Comparison of ENCODE assay signal across 8 mouse cellular contexts in the genomic region with DNA sequence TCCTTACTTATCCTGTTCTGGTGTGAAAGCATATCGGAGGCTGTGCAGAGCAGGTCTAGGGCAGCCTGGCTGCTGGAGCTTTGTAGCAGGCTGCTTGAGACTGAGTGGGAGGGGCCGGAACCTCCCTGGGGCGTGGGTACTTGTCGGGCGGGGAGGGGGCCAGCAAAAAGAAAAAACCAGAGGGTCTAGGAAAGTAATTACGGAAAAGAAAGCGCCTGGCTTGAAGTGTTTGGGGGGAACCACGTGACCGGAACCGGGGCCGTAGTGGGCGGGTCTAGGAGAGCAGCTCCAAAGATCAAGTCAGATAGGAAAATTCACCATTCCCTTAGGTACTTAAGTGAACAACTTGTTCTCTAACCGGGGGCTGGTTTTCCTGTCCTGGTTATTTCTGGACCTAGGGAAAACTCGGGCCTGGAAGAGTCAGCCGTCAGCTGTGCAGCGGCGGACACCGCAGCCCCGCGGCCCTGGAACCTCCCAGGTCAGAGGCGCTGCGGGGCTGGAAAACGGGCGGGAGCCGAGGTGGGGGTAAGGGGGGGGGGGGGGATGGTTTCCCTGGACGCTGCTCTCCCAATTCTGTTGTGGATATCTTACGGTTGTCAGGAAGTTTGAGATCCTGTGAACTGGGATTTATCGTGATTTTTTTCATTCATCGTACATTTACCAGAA. TPM values are rescaled to one million over a fixed set of nuclear protein-coding genes. Genes with fewer than 3 reads are reported as not detected.
DNase-seq lines count a peak whose midpoint lies in the region; ATAC-seq and TF ChIP-seq lines count a peak whose summit lies in the region.

A gene (plus strand): TSS at position 271 of the 666 bp plus-strand sequence.

- peak; percentile 69 for DNase-seq in cerebellum, adult 11 months
- peak; percentile 95 for DNase-seq in forebrain, embryonic 14.5 days (ENCODE audit: low spot score)
- DNase-seq in heart, postnatal 10 days: peak; percentile 81 to 86
- DNase-seq in kidney, postnatal 4 days: peak; percentile 90 to 93
- peak; percentile 89 for DNase-seq in neural tube, embryonic 11.5 days (ENCODE audit: low spot score)

- ATAC-seq in forebrain, embryonic 14.5 days: peak; percentile 97
- peak; percentile 88 for ATAC-seq in liver, embryonic 15.5 days (ENCODE audit: insufficient read depth)
- ATAC-seq in neural tube, embryonic 11.5 days (ENCODE audit: insufficient read depth, low FRiP score, low TSS enrichment): peak; percentile 98
- peak; percentile 97 for ATAC-seq in stomach, embryonic 16.5 days (ENCODE audit: insufficient read depth, low FRiP score)

- TF ChIP-seq CTCF in ES-Bruce4 (IDR thresholded peaks at IDR 0.05; ENCODE audit: low read depth, low read length): no peak

- H3K9me3 ChIP-seq in ES-Bruce4 (replicated peaks; ENCODE audit: control insufficient read depth, insufficient read depth, low read length, poor library complexity, severe bottlenecking): no peaks in the 10 kb centered on the region
- no peaks in the 10 kb centered on the region for H3K9me3 ChIP-seq in forebrain, embryonic 14.5 days (replicated peaks; ENCODE audit: control insufficient read depth, low read length)
- H3K9me3 ChIP-seq in liver, embryonic 15.5 days (replicated peaks): no peaks in the 10 kb centered on the region
- no peaks in the 10 kb centered on the region for H3K9me3 ChIP-seq in neural tube, embryonic 11.5 days (ENCODE audit: control insufficient read depth, low read length)
- no peaks in the 10 kb centered on the region for H3K9me3 ChIP-seq in stomach, embryonic 16.5 days (replicated peaks; ENCODE audit: control insufficient read depth, low read length)

- peak within 1 kb of the TSS; percentile 57 for H3K4me2 ChIP-seq in forebrain, embryonic 14.5 days (ENCODE audit: low read length)
- H3K4me2 ChIP-seq in liver, embryonic 15.5 days: peak within 1 kb of the TSS; percentile 82
- H3K4me2 ChIP-seq in neural tube, embryonic 11.5 days (ENCODE audit: low read depth): peak within 1 kb of the TSS; percentile 65
- H3K4me2 ChIP-seq in stomach, embryonic 16.5 days (ENCODE audit: low read depth, low read length): peak within 1 kb of the TSS; percentile 69

- peak within 1 kb of the TSS; percentile 92 for H3K4me3 ChIP-seq in ES-Bruce4 (ENCODE audit: low read depth, low read length)
- H3K4me3 ChIP-seq in forebrain, embryonic 14.5 days (ENCODE audit: low read depth, low read length): peak within 1 kb of the TSS; percentile 59
- H3K4me3 ChIP-seq in liver, embryonic 15.5 days (replicated peaks): peak within 1 kb of the TSS; percentile 74
- H3K4me3 ChIP-seq in neural tube, embryonic 11.5 days (ENCODE audit: low read depth, low read length): peak within 1 kb of the TSS; percentile 62
- H3K4me3 ChIP-seq in stomach, embryonic 16.5 days (replicated peaks; ENCODE audit: low read length): peak within 1 kb of the TSS; percentile 57

- H3K4me1 ChIP-seq in ES-Bruce4 (ENCODE audit: control insufficient read depth, insufficient read depth, low read length): peaks cover 5% of the 10 kb centered on the region
- 0 out of 2 replicates have a peak, but pooled peaks cover 3% of the 10 kb centered on the region for H3K4me1 ChIP-seq in forebrain, embryonic 14.5 days (ENCODE audit: control insufficient read depth, insufficient read depth, low read length)
- H3K4me1 ChIP-seq in liver, embryonic 15.5 days (replicated peaks): peaks cover 10% of the 10 kb centered on the region; the same call in 1 of the 2 replicates
- peaks cover 3% of the 10 kb centered on the region; the same call in 1 of the 2 replicates for H3K4me1 ChIP-seq in neural tube, embryonic 11.5 days (ENCODE audit: control insufficient read depth, insufficient read depth, low read length)
- 0 out of 2 replicates have a peak, but pooled peaks cover 4% of the 10 kb centered on the region for H3K4me1 ChIP-seq in stomach, embryonic 16.5 days (ENCODE audit: control insufficient read depth, insufficient read depth, low read length)

- H3K27me3 ChIP-seq in ES-Bruce4 (ENCODE audit: control insufficient read depth, insufficient read depth, low read length, poor library complexity, severe bottlenecking): no peaks in the 10 kb centered on the region
- H3K27me3 ChIP-seq in forebrain, embryonic 14.5 days (replicated peaks; ENCODE audit: control insufficient read depth, insufficient read depth, low read length): no peaks in the 10 kb centered on the region
- no peaks in the 10 kb centered on the region for H3K27me3 ChIP-seq in liver, embryonic 15.5 days
- no peaks in the 10 kb centered on the region for H3K27me3 ChIP-seq in neural tube, embryonic 11.5 days (ENCODE audit: control insufficient read depth, insufficient read depth, low read length)
- H3K27me3 ChIP-seq in stomach, embryonic 16.5 days (ENCODE audit: control insufficient read depth, insufficient read depth, low read length): no peaks in the 10 kb centered on the region

- no peaks in the 10 kb centered on the region for H3K36me3 ChIP-seq in ES-Bruce4 (ENCODE audit: control insufficient read depth, insufficient read depth, low read length, poor library complexity, severe bottlenecking)
- H3K36me3 ChIP-seq in forebrain, embryonic 14.5 days (ENCODE audit: control insufficient read depth, insufficient read depth, low read length): peaks cover 3% of the 10 kb centered on the region; the same call in 1 of the 2 replicates
- no peaks in the 10 kb centered on the region for H3K36me3 ChIP-seq in liver, embryonic 15.5 days (replicated peaks)
- H3K36me3 ChIP-seq in neural tube, embryonic 11.5 days (ENCODE audit: control insufficient read depth, insufficient read depth, low read length): no peaks in the 10 kb centered on the region
- H3K36me3 ChIP-seq in stomach, embryonic 16.5 days (ENCODE audit: control insufficient read depth, insufficient read depth, low read length): no peaks in the 10 kb centered on the region

- no peak for TF ChIP-seq EP300 in ES-Bruce4 (IDR thresholded peaks at IDR 0.05; ENCODE audit: insufficient read depth, low read depth, low read length)

- peak within 1 kb of the TSS; percentile 92 for H3K27ac ChIP-seq in ES-Bruce4 (ENCODE audit: insufficient read depth, low read length)
- H3K27ac ChIP-seq in forebrain, embryonic 14.5 days (ENCODE audit: low read depth, low read length): peak within 1 kb of the TSS; percentile 78
- H3K27ac ChIP-seq in liver, embryonic 15.5 days (replicated peaks): peak within 1 kb of the TSS; percentile 64
- peak within 1 kb of the TSS; percentile 75 for H3K27ac ChIP-seq in neural tube, embryonic 11.5 days (ENCODE audit: low read depth, low read length)
- H3K27ac ChIP-seq in stomach, embryonic 16.5 days (ENCODE audit: low read length): peak within 1 kb of the TSS; percentile 91

- under 1% methylated on average over 26 of the region's 29 CpGs for WGBS in forebrain, embryonic 14.5 days
- under 1% methylated on average over 28 of the region's 29 CpGs for WGBS in liver, embryonic 15.5 days (ENCODE audit: insufficient replicate concordance)
- under 1% methylated on average over 28 of the region's 29 CpGs for WGBS in neural tube, embryonic 11.5 days
- WGBS in stomach, embryonic 16.5 days: under 1% methylated on average over 29 of the region's 29 CpGs

- intact Hi-C loops in heart, postnatal 10 days (cut with DNase I): loop anchor here (10.0 kb wide), 2 partner anchors 441 to 459 kb away; a partner anchor contains a TSS

- peak within 1 kb of the TSS; percentile 91 for H3K9ac ChIP-seq in ES-Bruce4 (ENCODE audit: low read depth, poor library complexity, severe bottlenecking)
- H3K9ac ChIP-seq in forebrain, embryonic 14.5 days (ENCODE audit: low read length): peak within 1 kb of the TSS; percentile 64
- H3K9ac ChIP-seq in liver, embryonic 15.5 days: peak within 1 kb of the TSS; percentile 62
- H3K9ac ChIP-seq in neural tube, embryonic 11.5 days (ENCODE audit: low read length): peak within 1 kb of the TSS; percentile 81
- H3K9ac ChIP-seq in stomach, embryonic 16.5 days (ENCODE audit: low read length): peak within 1 kb of the TSS; percentile 79

- TF ChIP-seq POLR2A in ES-Bruce4 (IDR thresholded peaks at IDR 0.05; ENCODE audit: insufficient read depth, low read length): peak; percentile 46

RNA-seq across cellular contexts. Expression of the gene that starts here (rescaled TPM):
- 16.0 and 20.3 TPM in 2 replicates for polyA plus RNA-seq in ES-Bruce4 (2011; ENCODE audit: insufficient read depth, insufficient read length, low read depth, missing spikeins)
- polyA plus RNA-seq in forebrain, embryonic 14.5 days (2014; fragmentation: Nextera tagmentation; extraction: Ambion mirVana): 29.8 and 37.7 TPM in 2 replicates
- 1 to 10 TPM; 4.4 to 6.5 TPM for total RNA-seq in heart, postnatal 10 days (2021)
- polyA plus RNA-seq in liver, embryonic 15.5 days (2015; fragmentation: Nextera tagmentation; extraction: Ambion mirVana): 2.4 and 2.6 TPM in 2 replicates
- polyA plus RNA-seq in neural tube, embryonic 11.5 days (2014; fragmentation: Nextera tagmentation; extraction: Ambion mirVana): 32.7 and 32.8 TPM in 2 replicates
- 15.9 and 16.4 TPM in 2 replicates for polyA plus RNA-seq in stomach, embryonic 16.5 days (2015; fragmentation: Nextera tagmentation; extraction: Ambion mirVana)

Comparison
In these comparisons a context has a peak if more than half of its experiments do, and no peak if none do; other contexts are left out.
1. Peak in every context shown above with its lines: DNase-seq, ATAC-seq, H3K4me3 ChIP-seq and H3K27ac ChIP-seq.